Mouse (Mus musculus) myocyte (in vitro differentiated cells): ENCODE measurements around the gene Irs2. TPM values are rescaled to one million over a fixed set of nuclear protein-coding genes. Genes with fewer than 3 reads are reported as not detected.

Experiments used
- H3K27me3 ChIP-seq: one replicate; pipeline ENCODE4 v1.6.1; 2011; ENCODE audit not compliant: control insufficient read depth, insufficient read depth, insufficient read length
- H3K36me3 ChIP-seq: one replicate; pipeline ENCODE4 v1.6.1; 2011; ENCODE audit not compliant: control insufficient read depth, insufficient read depth
- H3K4me2 ChIP-seq: one replicate; pipeline ENCODE4 v1.6.1; 2011; ENCODE audit warnings: low read depth, control low read depth
- H3K4me3 ChIP-seq: one replicate; pipeline ENCODE4 v1.5.1; 2011; ENCODE audit warnings: mild to moderate bottlenecking, control low read depth, moderate library complexity
- H3K79me2 ChIP-seq: one replicate; pipeline ENCODE4 v1.6.1; 2011; ENCODE audit not compliant: control insufficient read depth, insufficient read depth
- H3ac ChIP-seq: one replicate; pipeline ENCODE4 v1.6.1; 2011; ENCODE audit not compliant: control insufficient read depth, insufficient read length
- CEBPB ChIP-seq: IDR thresholded peaks from 2 replicates; pipeline ENCODE4 v1.6.1; 2011; ENCODE audit warnings: mild to moderate bottlenecking, moderate library complexity; ENCODE audit not compliant: poor library complexity, insufficient read depth, severe bottlenecking
- E2F4 ChIP-seq: IDR thresholded peaks from one replicate; pipeline ENCODE4 v1.6.1; 2011; ENCODE audit warnings: mild to moderate bottlenecking, control low read depth, moderate library complexity; ENCODE audit not compliant: insufficient read depth
- MAX ChIP-seq: IDR thresholded peaks from one replicate; pipeline ENCODE4 v1.6.1; 2011; ENCODE audit warnings: low read depth, mild to moderate bottlenecking, control low read depth
- MYOD1 ChIP-seq, 3 experiments: IDR thresholded peaks; one replicate each; pipeline ENCODE4 v1.6.1; 2011; ENCODE audit warnings: control low read depth in 2 of 3, low read depth in 2 of 3, mild to moderate bottlenecking in 2 of 3, moderate library complexity in 1 of 3; ENCODE audit not compliant: insufficient read length in 2 of 3, control insufficient read depth in 1 of 3
- MYOG ChIP-seq, 3 experiments: IDR thresholded peaks; one replicate each; pipeline ENCODE4 v1.6.1; 2011; ENCODE audit warnings: control low read depth in 2 of 3, low read depth in 2 of 3, mild to moderate bottlenecking in 2 of 3; ENCODE audit not compliant: insufficient read length in 2 of 3, control insufficient read depth in 1 of 3, insufficient read depth in 1 of 3
- POLR2A ChIP-seq: IDR thresholded peaks from one replicate; pipeline ENCODE4 v1.6.1; 2011; ENCODE audit warnings: low read depth, mild to moderate bottlenecking, control low read depth, moderate library complexity; ENCODE audit not compliant: insufficient read length
- POLR2AphosphoS2 ChIP-seq: IDR thresholded peaks from one replicate; pipeline ENCODE4 v1.6.1; 2011; ENCODE audit warnings: low read depth, control low read depth; ENCODE audit not compliant: insufficient read length
- REST ChIP-seq: IDR thresholded peaks from one replicate; pipeline ENCODE4 v1.6.1; 2011; ENCODE audit warnings: mild to moderate bottlenecking, control low read depth, moderate library complexity; ENCODE audit not compliant: insufficient read depth, insufficient read length
- SRF ChIP-seq: IDR thresholded peaks from one replicate; pipeline ENCODE4 v1.6.1; 2011; ENCODE audit warnings: low read depth; ENCODE audit not compliant: control insufficient read depth, insufficient read length
- TCF12 ChIP-seq: IDR thresholded peaks from one replicate; pipeline ENCODE4 v1.6.1; 2011; ENCODE audit warnings: mild to moderate bottlenecking, control low read depth; ENCODE audit not compliant: poor library complexity, insufficient read depth, severe bottlenecking
- TCF3 ChIP-seq: IDR thresholded peaks from one replicate; pipeline ENCODE4 v1.6.1; 2011; ENCODE audit warnings: low read depth, control low read depth; ENCODE audit not compliant: insufficient read length
- USF1 ChIP-seq: IDR thresholded peaks from one replicate; pipeline ENCODE4 v1.6.1; 2011; ENCODE audit warnings: low read depth, mild to moderate bottlenecking, control low read depth, moderate library complexity
- polyA plus RNA-seq: library from polyadenylated mRNA; unstranded; fragments of >200 nt; fragmentation: generic; extraction: Trizol; gene quantifications from one replicate; pipeline ENCODE4 v1.2.1, GENCODE M21; 2012; ENCODE audit warnings: missing spikeins

Irs2 gene
- polyA plus RNA-seq, 1 experiment: 2.0 TPM

DNA sequence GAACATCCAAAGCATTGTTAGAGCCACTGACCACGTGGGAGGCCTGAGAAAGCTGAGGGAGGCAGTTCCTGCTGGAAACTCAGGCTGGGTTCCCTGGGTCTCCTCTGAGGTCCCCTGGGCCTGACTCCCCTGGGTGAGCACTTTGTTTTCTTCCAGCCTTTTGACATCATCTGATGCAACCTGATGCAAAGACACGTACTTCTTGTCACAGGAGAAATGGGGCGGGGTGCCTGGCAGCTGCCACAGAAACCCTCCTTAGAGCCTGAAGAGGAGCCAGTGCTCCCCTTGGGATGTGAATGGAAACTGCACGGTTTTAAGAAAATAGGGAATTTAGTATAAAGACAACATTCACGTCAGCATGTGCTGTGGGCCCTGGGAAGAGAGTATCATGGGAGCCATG, 55.6 kb downstream of the Irs2 start:
- no peak overlapping the region for H3K4me3 ChIP-seq
- H3ac ChIP-seq: no peak overlapping the region
- H3K36me3 ChIP-seq: no peaks in the 10 kb centered on the region
- H3K4me2 ChIP-seq: peak overlapping the region; percentile 10
- H3K27me3 ChIP-seq: no peaks in the 10 kb centered on the region
- no peaks in the 10 kb centered on the region for H3K79me2 ChIP-seq
- TF ChIP-seq MYOD1 (IDR thresholded peaks at IDR 0.05; ENCODE audit: control insufficient read depth in 1 of 3, insufficient read length in 2 of 3, low read depth in 2 of 3): peak in 1 of 3 experiments; percentile 52
- TF ChIP-seq SRF: no peak
- TF ChIP-seq REST: no peak
- no peak for TF ChIP-seq E2F4
- TF ChIP-seq MYOG (IDR thresholded peaks at IDR 0.05; ENCODE audit: control insufficient read depth in 1 of 3, insufficient read depth in 1 of 3, insufficient read length in 2 of 3, low read depth in 2 of 3): peak in 1 of 3 experiments; percentile 72
- peak; percentile 98 for TF ChIP-seq CEBPB
- no peak for TF ChIP-seq MAX
- no peak for TF ChIP-seq TCF12
- no peak for TF ChIP-seq POLR2AphosphoS2
- TF ChIP-seq USF1: peak; percentile 41
- no peak for TF ChIP-seq TCF3
- TF ChIP-seq POLR2A: no peak

DNA sequence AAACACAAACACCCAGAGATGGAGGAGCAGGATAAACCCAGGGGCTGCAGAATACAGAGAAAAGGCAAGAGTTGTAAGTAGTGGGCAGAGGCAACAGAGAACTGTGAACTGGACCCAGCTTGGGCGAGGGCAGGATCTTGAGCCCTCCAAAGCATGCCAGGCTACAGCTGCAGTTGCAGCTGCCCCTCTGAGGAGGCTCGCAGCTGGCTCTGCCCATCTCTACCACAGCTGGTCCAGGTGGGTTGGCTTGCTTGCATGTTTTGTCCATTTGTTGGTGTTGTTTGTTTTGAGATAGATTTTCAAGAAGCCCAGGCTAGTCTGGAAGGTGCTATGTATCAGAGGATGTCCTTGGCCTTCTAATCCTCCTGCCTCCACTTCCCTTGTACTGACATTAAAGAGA, 56.0 kb downstream of the Irs2 start:
- no peaks in the 10 kb centered on the region for H3K36me3 ChIP-seq
- H3K27me3 ChIP-seq: no peaks in the 10 kb centered on the region
- no peak overlapping the region for H3ac ChIP-seq
- H3K79me2 ChIP-seq: no peaks in the 10 kb centered on the region
- peak; percentile 99 for TF ChIP-seq TCF3
- TF ChIP-seq MYOG (IDR thresholded peaks at IDR 0.05; ENCODE audit: control insufficient read depth in 1 of 3, insufficient read depth in 1 of 3, insufficient read length in 2 of 3, low read depth in 2 of 3): peak; percentile 85 to 99 (median 95)
- peak; percentile 98 for TF ChIP-seq TCF12
- TF ChIP-seq E2F4: no peak
- no peak for TF ChIP-seq CEBPB
- no peak for TF ChIP-seq SRF
- peak; percentile 69 to 100 (median 99) for TF ChIP-seq MYOD1 (IDR thresholded peaks at IDR 0.05; ENCODE audit: control insufficient read depth in 1 of 3, insufficient read length in 2 of 3, low read depth in 2 of 3)
- H3K4me3 ChIP-seq: no peak overlapping the region
- H3K4me2 ChIP-seq: no peak overlapping the region

DNA sequence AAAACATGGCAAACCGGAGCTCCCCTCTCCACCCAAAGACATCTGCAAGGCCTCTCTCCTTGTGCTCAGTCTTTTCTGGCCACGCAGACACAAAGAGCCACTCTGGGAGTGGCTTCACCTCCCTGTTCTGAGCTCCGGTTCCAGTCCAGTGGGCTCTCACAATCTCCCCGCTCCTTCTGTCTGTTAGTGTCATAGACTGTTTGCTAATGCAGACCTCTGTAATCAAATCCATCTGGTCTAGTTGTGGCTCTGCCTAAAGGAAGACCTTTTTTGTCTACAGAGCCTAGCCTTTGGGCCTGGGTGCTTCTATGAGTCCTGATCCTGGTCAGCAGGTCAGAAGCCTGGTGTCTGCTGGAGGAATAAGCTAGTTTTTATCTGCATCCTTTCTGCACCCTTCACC, 56.7 kb downstream of the Irs2 start:
- H3K36me3 ChIP-seq: no peaks in the 10 kb centered on the region
- H3K27me3 ChIP-seq: no peaks in the 10 kb centered on the region
- no peak overlapping the region for H3K4me2 ChIP-seq
- no peaks in the 10 kb centered on the region for H3K79me2 ChIP-seq
- H3K4me3 ChIP-seq: no peak overlapping the region
- TF ChIP-seq MAX: no peak
- no peak for TF ChIP-seq CEBPB
- TF ChIP-seq POLR2A: no peak
- no peak for TF ChIP-seq MYOG (IDR thresholded peaks at IDR 0.05; ENCODE audit: control insufficient read depth in 1 of 3, insufficient read depth in 1 of 3, insufficient read length in 2 of 3, low read depth in 2 of 3)
- no peak for TF ChIP-seq E2F4
- no peak for TF ChIP-seq POLR2AphosphoS2
- TF ChIP-seq MYOD1 (IDR thresholded peaks at IDR 0.05; ENCODE audit: control insufficient read depth in 1 of 3, insufficient read length in 2 of 3, low read depth in 2 of 3): no peak
- TF ChIP-seq REST: no peak
- TF ChIP-seq TCF3: no peak
- no peak for TF ChIP-seq TCF12
- TF ChIP-seq USF1: no peak
- no peak overlapping the region for H3ac ChIP-seq

DNA sequence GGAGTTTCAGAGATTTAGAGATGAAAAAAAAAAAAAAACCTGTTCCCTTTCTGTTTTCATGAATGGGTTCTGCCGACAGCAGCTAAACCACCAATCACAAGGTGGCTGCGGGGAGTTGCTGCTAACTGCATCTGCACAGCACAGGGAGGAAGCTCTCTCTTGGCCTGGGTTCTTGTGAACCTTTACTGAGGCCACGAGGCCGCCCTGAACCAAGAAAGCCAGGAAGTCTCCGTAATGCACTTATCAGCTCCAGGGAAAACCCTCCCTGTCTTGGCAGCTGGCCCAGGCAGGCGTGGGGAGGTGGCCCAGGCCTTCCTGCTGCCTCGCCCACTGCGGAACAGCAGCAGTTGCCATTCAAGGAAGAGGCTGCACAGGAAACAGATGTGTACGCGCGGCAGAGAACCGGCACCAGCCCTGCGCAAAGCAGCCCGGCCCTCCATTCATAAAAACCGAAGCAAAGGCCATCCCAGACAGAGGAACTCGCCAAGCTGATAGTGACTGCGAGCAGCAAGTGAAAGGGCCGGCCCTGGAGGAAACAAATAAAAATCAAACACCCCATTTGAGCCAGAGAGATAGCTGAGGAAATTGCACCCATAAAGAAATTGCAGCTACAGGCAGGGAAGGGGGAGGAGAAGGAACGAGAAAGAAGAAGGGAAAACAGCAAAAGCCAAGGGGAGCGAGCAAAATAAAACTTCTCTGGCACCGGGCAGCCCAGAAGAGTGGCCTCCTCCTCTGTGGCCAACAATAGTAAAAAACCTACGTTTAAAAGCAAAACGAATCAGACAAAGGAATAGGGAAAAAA, 62.1 kb downstream of the Irs2 start:
- TF ChIP-seq USF1 (no peak), TCF3 (no peak), POLR2AphosphoS2 (peak; percentile 73), E2F4 (no peak), MAX (no peak), MYOG (IDR thresholded peaks at IDR 0.05; ENCODE audit: control insufficient read depth in 1 of 3, insufficient read depth in 1 of 3, insufficient read length in 2 of 3, low read depth in 2 of 3) (peak in 2 of 3 experiments; percentile 57 to 84), POLR2A (peak; percentile 77), CEBPB (no peak), SRF (peak; percentile 62), REST (no peak), TCF12 (no peak), MYOD1 (IDR thresholded peaks at IDR 0.05; ENCODE audit: control insufficient read depth in 1 of 3, insufficient read length in 2 of 3, low read depth in 2 of 3) (peak in 2 of 3 experiments; percentile 80 to 88)
- H3K4me2 ChIP-seq: peak overlapping the region; percentile 92

More for the DNA sequence above, 62.1 kb downstream of the Irs2 start:
- peak overlapping the region; percentile 2 for H3K4me3 ChIP-seq
- H3K36me3 ChIP-seq: no peaks in the 10 kb centered on the region
- H3K79me2 ChIP-seq: no peaks in the 10 kb centered on the region
- no peak overlapping the region for H3ac ChIP-seq
- H3K27me3 ChIP-seq: no peaks in the 10 kb centered on the region
